Mouse (Mus musculus): Measurements from ENCODE around the gene Nfe2l3. TPM values are rescaled to one million over a fixed set of nuclear protein-coding genes. Genes with fewer than 3 reads are reported as not detected.
A peak's percentile ranks its signal among the peaks of the same experiment; 100 is the strongest.

Gene Nfe2l3
- total and polyA plus RNA-seq, 3 experiments = 0.14 to 0.17 TPM; not detected in 1

DNA sequence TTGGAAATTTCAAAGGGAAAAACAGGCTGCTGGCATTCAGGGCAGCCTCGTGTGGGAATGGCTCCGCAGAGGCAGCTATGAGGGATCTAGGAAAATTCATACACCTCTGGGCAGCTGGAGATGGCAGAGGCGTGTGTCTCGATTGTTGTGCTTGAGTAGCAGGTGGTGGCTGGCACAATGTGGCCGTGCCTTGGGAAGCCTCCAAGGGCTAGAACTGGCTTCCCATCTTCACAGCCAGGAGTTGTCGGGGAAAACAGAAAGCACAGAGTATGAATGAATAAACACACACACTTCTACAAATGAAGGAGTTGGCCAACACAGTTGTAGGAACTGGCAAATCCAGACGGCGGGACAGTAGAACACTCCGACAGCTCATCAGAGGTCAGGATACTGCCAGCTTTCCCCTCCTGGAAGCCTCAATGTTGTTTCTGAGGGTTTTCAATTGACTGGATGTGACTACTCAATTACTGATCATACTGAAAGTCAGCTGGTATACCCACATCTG lies 6.4 kb downstream of the Nfe2l3 start:
- dilution Hi-C loops (cut with MboI; ENCODE audit: extremely low pct_ligation_motif_present, extremely low pct_unique_long_range_greater_than_20kb, low sequenced_read_pairs) = no loop called here
- Histone ChIP-seq H3K4me2 (ENCODE audit: insufficient read depth, low read depth, poor library complexity, severe bottlenecking) (no peak overlapping the region), H3K4me1 (ENCODE audit: control insufficient read depth in 1 of 2, insufficient read depth in 2 of 2) (peaks cover 0 to 14% of the 10 kb centered on the region in 2 experiments; a peak in 2 of 4 replicates), H3K9me3 (replicated peaks; ENCODE audit: low read length) (no peaks in the 10 kb centered on the region), H3K4me3 (replicated peaks in 1 of 3; ENCODE audit: low read depth in 2 of 3, low read length in 2 of 3, poor library complexity in 1 of 3) (no peak overlapping the region), H3K36me3 (replicated peaks in 1 of 2; ENCODE audit: control insufficient read depth in 1 of 2, insufficient read depth in 1 of 2, low read length in 1 of 2) (no peaks in the 10 kb centered on the region), H3K27me3 (replicated peaks) (peaks cover 15% of the 10 kb centered on the region), H3K27ac (ENCODE audit: insufficient read depth, low read depth) (no peak overlapping the region), H3K9ac (ENCODE audit: insufficient read depth, low read depth) (no peak overlapping the region), H3K79me2 (replicated peaks; ENCODE audit: control insufficient read depth, extremely low read depth, insufficient read depth, poor library complexity, severe bottlenecking) (no peaks in the 10 kb centered on the region)
- no peak for TF ChIP-seq MAZ (IDR thresholded peaks at IDR 0.05; ENCODE audit: low read depth, low read length)
- TF ChIP-seq USF1 (IDR thresholded peaks at IDR 0.05; ENCODE audit: low read depth, low read length) = no peak
- no peak for TF ChIP-seq PAX5 (IDR thresholded peaks at IDR 0.05; ENCODE audit: low read length)
- TF ChIP-seq E2F4 (IDR thresholded peaks at IDR 0.05; ENCODE audit: insufficient replicate concordance, low read depth, low read length) = no peak
- TF ChIP-seq SMC3 (IDR thresholded peaks at IDR 0.05; ENCODE audit: low read depth, low read length) = no peak
- no peak for TF ChIP-seq ELF1 (IDR thresholded peaks at IDR 0.05; ENCODE audit: low read depth, low read length)
- no peak for DNase-seq (ENCODE audit: extremely low read depth)
- in situ Hi-C loops (cut with MboI; ENCODE audit: low pct_ligation_motif_present, low pct_unique_long_range_greater_than_20kb, low sequenced_read_pairs) = loop anchor here (10.0 kb wide), 1 partner anchor 54 kb away; no protein-coding TSS in a partner anchor

DNA sequence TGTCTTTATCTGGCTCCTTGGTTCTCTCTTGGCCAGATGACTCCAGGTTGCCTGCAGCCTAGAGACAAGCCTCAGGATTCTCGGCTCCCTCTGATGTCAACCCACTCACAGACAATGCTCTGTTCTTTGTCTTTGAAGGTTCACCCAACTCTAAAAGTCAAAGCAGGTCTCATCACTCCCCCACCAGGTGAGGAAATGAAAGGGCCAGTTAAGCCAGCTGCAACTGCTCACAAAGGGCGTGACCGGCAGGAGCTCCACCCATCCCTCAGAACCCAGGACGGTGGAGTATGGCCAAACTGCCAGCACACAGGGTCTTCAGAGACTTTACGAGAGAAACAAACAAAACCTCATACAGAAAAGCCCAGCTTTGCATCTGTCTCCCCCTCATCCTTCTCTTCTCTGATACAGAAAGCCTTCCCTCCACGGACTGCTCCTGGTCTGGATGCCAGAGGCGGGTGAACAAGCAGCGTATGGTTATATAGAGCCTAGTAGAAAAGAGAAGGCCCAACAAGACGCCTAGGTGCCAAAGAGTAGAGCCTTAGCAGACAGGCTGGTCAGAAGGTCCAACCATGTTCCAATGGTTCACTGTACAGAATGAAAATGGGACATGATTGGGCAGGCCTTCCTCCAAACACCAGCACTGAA lies 9.8 kb downstream of the Nfe2l3 start:
- no peaks in the 10 kb centered on the region for H3K27me3 ChIP-seq (replicated peaks)
- dilution Hi-C loops (cut with MboI; ENCODE audit: extremely low pct_ligation_motif_present, extremely low pct_unique_long_range_greater_than_20kb, low sequenced_read_pairs) = no loop called here

DNA sequence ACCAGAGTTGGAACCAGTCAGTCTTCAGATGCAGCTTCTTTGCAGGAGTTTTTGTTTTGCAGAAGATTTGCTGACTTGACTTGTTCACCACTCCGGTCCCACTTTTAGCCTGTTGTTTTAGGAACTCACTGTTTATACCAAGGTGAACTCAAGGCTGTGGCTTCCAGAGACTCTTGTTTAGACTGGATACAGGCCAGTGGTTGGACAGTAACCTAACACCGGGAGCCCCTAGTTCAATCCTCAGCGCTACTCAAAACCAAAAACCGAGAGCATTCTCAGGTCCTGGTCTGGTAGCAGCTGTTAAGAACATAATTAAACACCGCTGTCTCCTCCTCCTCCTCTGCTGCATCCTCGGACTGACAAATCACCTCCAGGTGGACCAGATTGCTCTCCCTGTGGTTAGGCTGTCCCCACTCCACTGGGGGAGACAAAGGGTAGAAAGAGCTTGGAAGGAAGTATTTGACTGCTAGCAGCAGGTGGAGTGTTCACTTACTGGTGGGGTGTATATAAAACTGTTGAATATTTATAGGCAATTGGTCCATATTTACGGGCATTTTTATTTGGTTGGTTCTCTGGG lies 20.5 kb downstream of the Nfe2l3 start:
- no peak overlapping the region for H3K9ac ChIP-seq (ENCODE audit: insufficient read depth, low read depth)
- no peaks in the 10 kb centered on the region for H3K27me3 ChIP-seq (replicated peaks)
- H3K4me2 ChIP-seq (ENCODE audit: insufficient read depth, low read depth, poor library complexity, severe bottlenecking) = no peak overlapping the region
- H3K4me3 ChIP-seq (replicated peaks in 1 of 3; ENCODE audit: low read depth in 2 of 3, low read length in 2 of 3, poor library complexity in 1 of 3) = no peak overlapping the region
- H3K4me1 ChIP-seq (ENCODE audit: control insufficient read depth in 1 of 2, insufficient read depth in 2 of 2) = peaks cover 0 to 2% of the 10 kb centered on the region in 2 experiments; a peak in 1 of 4 replicates
- peaks cover 4 to 10% of the 10 kb centered on the region in 2 experiments for H3K36me3 ChIP-seq (replicated peaks in 1 of 2; ENCODE audit: control insufficient read depth in 1 of 2, insufficient read depth in 1 of 2, low read length in 1 of 2)
- in situ Hi-C loops (cut with MboI; ENCODE audit: low pct_ligation_motif_present, low pct_unique_long_range_greater_than_20kb, low sequenced_read_pairs) = no loop called here
- no peak for TF ChIP-seq BHLHE40 (IDR thresholded peaks at IDR 0.05; ENCODE audit: low read depth, low read length)
- no peak for TF ChIP-seq SIN3A (IDR thresholded peaks at IDR 0.05; ENCODE audit: low read length)
- no peak for TF ChIP-seq IRF4 (IDR thresholded peaks at IDR 0.05; ENCODE audit: low read depth, low read length)
- TF ChIP-seq NRF1 (IDR thresholded peaks at IDR 0.05; ENCODE audit: low read depth, low read length) = no peak
- TF ChIP-seq ZNF384 (IDR thresholded peaks at IDR 0.05; ENCODE audit: low read depth, low read length) = no peak
- TF ChIP-seq POLR2A (IDR thresholded peaks at IDR 0.05; ENCODE audit: low read depth, low read length) = no peak
- TF ChIP-seq PAX5 (IDR thresholded peaks at IDR 0.05; ENCODE audit: low read length) = no peak
- no peak for TF ChIP-seq NELFE (IDR thresholded peaks at IDR 0.05; ENCODE audit: low read depth, low read length)
- no peak for TF ChIP-seq UBTF (IDR thresholded peaks at IDR 0.05; ENCODE audit: low read depth, low read length)
- TF ChIP-seq MAZ (IDR thresholded peaks at IDR 0.05; ENCODE audit: low read depth, low read length) = no peak
- no peak for TF ChIP-seq ZKSCAN1 (IDR thresholded peaks at IDR 0.05; ENCODE audit: borderline replicate concordance, low read depth, low read length)
- TF ChIP-seq MEF2A (IDR thresholded peaks at IDR 0.05; ENCODE audit: borderline replicate concordance, low read depth, low read length) = no peak
- TF ChIP-seq POLR2AphosphoS2 (IDR thresholded peaks at IDR 0.05; ENCODE audit: low read depth, low read length) = no peak
- TF ChIP-seq MAX (IDR thresholded peaks at IDR 0.05; ENCODE audit: low read length) = no peak
- TF ChIP-seq CTCF (conservative IDR thresholded peaks at IDR 0.05 in 1 of 2, IDR thresholded peaks at IDR 0.05 in 1 of 2; ENCODE audit: low read depth in 2 of 2, low read length in 2 of 2) = no peak
- no peak for TF ChIP-seq ETS1 (conservative IDR thresholded peaks at IDR 0.05; ENCODE audit: low read depth, low read length)
- no peak for TF ChIP-seq CHD2 (IDR thresholded peaks at IDR 0.05; ENCODE audit: low read length)
- no peak for TF ChIP-seq HCFC1 (IDR thresholded peaks at IDR 0.05; ENCODE audit: low read depth, low read length)
- DNase-seq (ENCODE audit: extremely low read depth) = no peak
- no peaks in the 10 kb centered on the region for H3K9me3 ChIP-seq (replicated peaks; ENCODE audit: low read length)
- H3K27ac ChIP-seq (ENCODE audit: insufficient read depth, low read depth) = no peak overlapping the region
- no peaks in the 10 kb centered on the region for H3K79me2 ChIP-seq (replicated peaks; ENCODE audit: control insufficient read depth, extremely low read depth, insufficient read depth, poor library complexity, severe bottlenecking)
- dilution Hi-C loops (cut with MboI; ENCODE audit: extremely low pct_ligation_motif_present, extremely low pct_unique_long_range_greater_than_20kb, low sequenced_read_pairs) = no loop called here

More for the DNA sequence above, 9.8 kb downstream of the Nfe2l3 start:
- in situ Hi-C loops (cut with MboI; ENCODE audit: low pct_ligation_motif_present, low pct_unique_long_range_greater_than_20kb, low sequenced_read_pairs) = no loop called here
- H3K27ac ChIP-seq (ENCODE audit: insufficient read depth, low read depth) = no peak overlapping the region
- no peak overlapping the region for H3K4me3 ChIP-seq (replicated peaks in 1 of 3; ENCODE audit: low read depth in 2 of 3, low read length in 2 of 3, poor library complexity in 1 of 3)
- no peaks in the 10 kb centered on the region for H3K79me2 ChIP-seq (replicated peaks; ENCODE audit: control insufficient read depth, extremely low read depth, insufficient read depth, poor library complexity, severe bottlenecking)
- H3K36me3 ChIP-seq (replicated peaks in 1 of 2; ENCODE audit: control insufficient read depth in 1 of 2, insufficient read depth in 1 of 2, low read length in 1 of 2) = no peaks in the 10 kb centered on the region
- no peak overlapping the region for H3K9ac ChIP-seq (ENCODE audit: insufficient read depth, low read depth)
- peak; percentile 66 for DNase-seq (ENCODE audit: extremely low read depth)
- H3K9me3 ChIP-seq (replicated peaks; ENCODE audit: low read length) = no peaks in the 10 kb centered on the region
- peaks cover 0 to 14% of the 10 kb centered on the region in 2 experiments; a peak in 2 of 4 replicates for H3K4me1 ChIP-seq (ENCODE audit: control insufficient read depth in 1 of 2, insufficient read depth in 2 of 2)
- TF ChIP-seq RAD21 (IDR thresholded peaks at IDR 0.05; ENCODE audit: low read depth, low read length) (peak; percentile 68), SMC3 (IDR thresholded peaks at IDR 0.05; ENCODE audit: low read depth, low read length) (peak; percentile 57), MAZ (IDR thresholded peaks at IDR 0.05; ENCODE audit: low read depth, low read length) (no peak), ELF1 (IDR thresholded peaks at IDR 0.05; ENCODE audit: low read depth, low read length) (no peak), IRF4 (IDR thresholded peaks at IDR 0.05; ENCODE audit: low read depth, low read length) (0 out of 2 replicates have a peak, but pooled peaks have one; percentile 30), CTCF (conservative IDR thresholded peaks at IDR 0.05 in 1 of 2, IDR thresholded peaks at IDR 0.05 in 1 of 2; ENCODE audit: low read depth in 2 of 2, low read length in 2 of 2) (peak in 1 of 2 experiments; percentile 67; a peak in 2 of 4 replicates)
- H3K4me2 ChIP-seq (ENCODE audit: insufficient read depth, low read depth, poor library complexity, severe bottlenecking) = 0 out of 2 replicates have a peak overlapping the region, but pooled peaks have one; percentile 2

All from CH12.LX (cell line).